Mouse (Mus musculus) macrophage (primary cell): ENCODE results near the gene Wnt4. TPM values are rescaled to one million over a fixed set of nuclear protein-coding genes. Genes with fewer than 3 reads are reported as not detected.

Source experiments
- H3K27ac ChIP-seq: fragments of 350-480 bp; formaldehyde crosslinking; 2 replicates; pipeline ENCODE4 v1.9.0; 2021
- H3K36me3 ChIP-seq: fragments of 350-480 bp; formaldehyde crosslinking; 2 replicates; pipeline ENCODE4 v1.9.0; 2021; ENCODE audit errors: inconsistent target
- H3K4me3 ChIP-seq: fragments of 350-480 bp; formaldehyde crosslinking; 2 replicates; pipeline ENCODE4 v1.9.0; 2021; ENCODE audit errors: inconsistent target
- H3K79me2 ChIP-seq: fragments of 350-480 bp; formaldehyde crosslinking; 2 replicates; pipeline ENCODE4 v1.9.0; 2021; ENCODE audit errors: inconsistent target
- WGBS: methylation state at CpG from one replicate; pipeline ENCODE4 v1.1.7; 2026; ENCODE audit warnings: inconsistent platforms; ENCODE audit not compliant: missing documents; 5-methylcytosine and 5-hydroxymethylcytosine counted together
- polyA plus RNA-seq: library from polyadenylated mRNA; stranded (reverse); fragments of 250-400 nt; gene quantifications from 3 replicates; pipeline ENCODE4 v1.2.4, GENCODE M21; 2018; ENCODE audit warnings: inconsistent platforms

The Wnt4 gene
- polyA plus RNA-seq, 1 experiment from 2014 or later, result not detected

GRCm38 (mm10) chr4:137287818-137288217, 10.5 kb downstream of the Wnt4 start:
- Histone ChIP-seq H3K36me3 (no peaks in the 10 kb centered on the region), H3K4me3 (no peak overlapping the region), H3K79me2 (no peaks in the 10 kb centered on the region), H3K27ac (no peak overlapping the region)
- WGBS, result 7% methylated on average over 3 of the region's 4 CpGs

- no peak overlapping the region for H3K4me3 ChIP-seq
- no peaks in the 10 kb centered on the region for H3K79me2 ChIP-seq
- H3K36me3 ChIP-seq, result no peaks in the 10 kb centered on the region
- H3K27ac ChIP-seq, result no peak overlapping the region
- 95% methylated on average over 6 of the region's 6 CpGs for WGBS
Measured at GRCm38 (mm10) chr4:137289701-137290100, 12.4 kb downstream of the Wnt4 start.

- no peak overlapping the region for H3K27ac ChIP-seq
- WGBS, result 94% methylated on average over 3 of the region's 3 CpGs
- H3K36me3 ChIP-seq, result no peaks in the 10 kb centered on the region
- no peak overlapping the region for H3K4me3 ChIP-seq
- no peaks in the 10 kb centered on the region for H3K79me2 ChIP-seq
Measured at GRCm38 (mm10) chr4:137290250-137290649, 13.0 kb downstream of the Wnt4 start.

- Histone ChIP-seq H3K36me3 (no peaks in the 10 kb centered on the region), H3K4me3 (no peak overlapping the region), H3K27ac (no peak overlapping the region), H3K79me2 (no peaks in the 10 kb centered on the region)
- 85% methylated on average over 7 of the region's 7 CpGs for WGBS
Measured at GRCm38 (mm10) chr4:137292625-137293024, 15.3 kb downstream of the Wnt4 start.

- WGBS, result 95% methylated on average over 7 of the region's 7 CpGs
- no peak overlapping the region for H3K4me3 ChIP-seq
- no peaks in the 10 kb centered on the region for H3K79me2 ChIP-seq
- no peak overlapping the region for H3K27ac ChIP-seq
- H3K36me3 ChIP-seq, result no peaks in the 10 kb centered on the region
Measured at GRCm38 (mm10) chr4:137294032-137294431, 16.7 kb downstream of the Wnt4 start.

- H3K36me3 ChIP-seq, result no peaks in the 10 kb centered on the region
- H3K4me3 ChIP-seq, result no peak overlapping the region
- no peaks in the 10 kb centered on the region for H3K79me2 ChIP-seq
- 86% methylated on average over 5 of the region's 5 CpGs for WGBS
- no peak overlapping the region for H3K27ac ChIP-seq
Measured at GRCm38 (mm10) chr4:137294474-137294873, 17.2 kb downstream of the Wnt4 start.

GRCm38 (mm10) chr4:137294951-137295350, 17.7 kb downstream of the Wnt4 start:
- 96% methylated on average over 8 of the region's 8 CpGs for WGBS
- H3K4me3 ChIP-seq, result no peak overlapping the region
- H3K36me3 ChIP-seq, result no peaks in the 10 kb centered on the region

GRCm38 (mm10) chr4:137297611-137298010, 20.3 kb downstream of the Wnt4 start:
- Histone ChIP-seq H3K4me3 (no peak overlapping the region), H3K36me3 (no peaks in the 10 kb centered on the region), H3K79me2 (no peaks in the 10 kb centered on the region), H3K27ac (no peak overlapping the region)
- 85% methylated on average over 3 of the region's 4 CpGs for WGBS

More at GRCm38 (mm10) chr4:137294951-137295350, 17.7 kb downstream of the Wnt4 start:
- Histone ChIP-seq H3K27ac (no peak overlapping the region), H3K79me2 (no peaks in the 10 kb centered on the region)

GRCm38 (mm10) chr4:137298406-137298805, 21.1 kb downstream of the Wnt4 start:
- no peak overlapping the region for H3K4me3 ChIP-seq
- WGBS, result 90% methylated on average over 8 of the region's 8 CpGs
- H3K36me3 ChIP-seq, result no peaks in the 10 kb centered on the region
- H3K27ac ChIP-seq, result no peak overlapping the region
- no peaks in the 10 kb centered on the region for H3K79me2 ChIP-seq

GRCm38 (mm10) chr4:137300227-137300626, 22.9 kb downstream of the Wnt4 start:
- H3K27ac ChIP-seq, result no peak overlapping the region
- H3K4me3 ChIP-seq, result no peak overlapping the region
- no peaks in the 10 kb centered on the region for H3K79me2 ChIP-seq
- H3K36me3 ChIP-seq, result no peaks in the 10 kb centered on the region; the same call in 1 of the 2 replicates
- WGBS, result 94% methylated on average over 13 of the region's 13 CpGs

GRCm38 (mm10) chr4:137301635-137302034, 24.3 kb downstream of the Wnt4 start:
- Histone ChIP-seq H3K4me3 (no peak overlapping the region), H3K27ac (no peak overlapping the region), H3K36me3 (peaks cover 12% of the 10 kb centered on the region; the same call in 1 of the 2 replicates), H3K79me2 (no peaks in the 10 kb centered on the region; the same call in 1 of the 2 replicates)
- 96% methylated on average over 16 of the region's 16 CpGs for WGBS

- Histone ChIP-seq H3K4me3 (no peak overlapping the region), H3K36me3 (peaks cover 22% of the 10 kb centered on the region; the same call in 1 of the 2 replicates), H3K79me2 (peaks cover 17% of the 10 kb centered on the region; the same call in 1 of the 2 replicates), H3K27ac (no peak overlapping the region)
- 93% methylated on average over 7 of the region's 7 CpGs for WGBS
Measured at GRCm38 (mm10) chr4:137304106-137304505, 26.8 kb downstream of the Wnt4 start.

- Histone ChIP-seq H3K79me2 (peaks cover 24% of the 10 kb centered on the region; the same call in 1 of the 2 replicates), H3K4me3 (no peak overlapping the region), H3K36me3 (peaks cover 27% of the 10 kb centered on the region; the same call in 1 of the 2 replicates), H3K27ac (no peak overlapping the region)
- WGBS, result 87% methylated on average over 7 of the region's 7 CpGs
Measured at GRCm38 (mm10) chr4:137305066-137305465, 27.8 kb downstream of the Wnt4 start.

GRCm38 (mm10) chr4:137305831-137306576, 28.7 kb downstream of the Wnt4 start:
- H3K27ac ChIP-seq, result no peak overlapping the region
- no peak overlapping the region for H3K4me3 ChIP-seq
- H3K36me3 ChIP-seq, result peaks cover 27% of the 10 kb centered on the region; the same call in 1 of the 2 replicates
- 94% methylated on average over 13 of the region's 13 CpGs for WGBS
- peaks cover 33% of the 10 kb centered on the region; the same call in 1 of the 2 replicates for H3K79me2 ChIP-seq

- Histone ChIP-seq H3K4me3 (no peak overlapping the region), H3K27ac (no peak overlapping the region), H3K79me2 (peaks cover 38% of the 10 kb centered on the region; the same call in 1 of the 2 replicates), H3K36me3 (peaks cover 32% of the 10 kb centered on the region)
- WGBS, result 88% methylated on average over 8 of the region's 8 CpGs
Measured at GRCm38 (mm10) chr4:137306577-137306888, 29.2 kb downstream of the Wnt4 start.
